Mouse (Mus musculus): Measurements from ENCODE around the gene Tspan10. TPM values are rescaled to one million over a fixed set of nuclear protein-coding genes. Genes with fewer than 3 reads are reported as not detected.

Tspan10 gene
- polyA plus RNA-seq, 1 experiment from 2014 or later = not detected

DNA sequence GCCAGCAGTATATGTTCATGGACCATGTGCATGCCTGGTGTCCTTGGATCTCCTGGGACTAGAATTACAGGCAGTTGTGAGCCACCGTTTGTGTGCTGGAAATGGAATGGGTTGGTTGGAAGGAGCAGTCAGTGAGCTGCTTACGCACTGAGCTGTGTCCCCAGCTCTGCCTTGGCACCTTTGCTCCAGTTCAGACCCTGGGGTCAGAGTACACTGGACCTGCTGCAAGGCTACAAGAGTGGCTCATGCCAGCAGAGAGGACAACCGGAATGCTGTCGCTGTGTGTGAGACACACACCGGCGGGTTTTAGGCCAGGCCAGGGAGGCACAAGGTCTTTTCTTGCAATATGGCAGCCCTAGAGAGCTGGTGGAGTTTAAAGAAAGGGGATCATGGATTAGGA is 29.6 kb downstream of the Tspan10 start:
- ATAC-seq (replicated peaks; ENCODE audit: low FRiP score, low read depth) (no peak), DNase-seq (ENCODE audit: low spot score) (no peak)
- Histone ChIP-seq H3K4me2 (ENCODE audit: low read length) (no peak overlapping the region), H3K9me3 (replicated peaks; ENCODE audit: low read length) (no peaks in the 10 kb centered on the region), H3K36me3 (ENCODE audit: insufficient read depth, low read length) (peaks cover 49% of the 10 kb centered on the region), H3K4me1 (replicated peaks; ENCODE audit: insufficient read depth, low read length) (peaks cover 7% of the 10 kb centered on the region), H3K4me3 (replicated peaks; ENCODE audit: low read depth, low read length) (no peak overlapping the region), H3K27ac (no peak overlapping the region), H3K27me3 (ENCODE audit: insufficient read depth, low read length) (no peaks in the 10 kb centered on the region), H3K9ac (ENCODE audit: low read depth, low read length) (no peak overlapping the region)
- WGBS = 95% methylated on average over 6 of the region's 6 CpGs
- no peak for TF ChIP-seq CTCF (IDR thresholded peaks at IDR 0.05; ENCODE audit: low read depth)

DNA sequence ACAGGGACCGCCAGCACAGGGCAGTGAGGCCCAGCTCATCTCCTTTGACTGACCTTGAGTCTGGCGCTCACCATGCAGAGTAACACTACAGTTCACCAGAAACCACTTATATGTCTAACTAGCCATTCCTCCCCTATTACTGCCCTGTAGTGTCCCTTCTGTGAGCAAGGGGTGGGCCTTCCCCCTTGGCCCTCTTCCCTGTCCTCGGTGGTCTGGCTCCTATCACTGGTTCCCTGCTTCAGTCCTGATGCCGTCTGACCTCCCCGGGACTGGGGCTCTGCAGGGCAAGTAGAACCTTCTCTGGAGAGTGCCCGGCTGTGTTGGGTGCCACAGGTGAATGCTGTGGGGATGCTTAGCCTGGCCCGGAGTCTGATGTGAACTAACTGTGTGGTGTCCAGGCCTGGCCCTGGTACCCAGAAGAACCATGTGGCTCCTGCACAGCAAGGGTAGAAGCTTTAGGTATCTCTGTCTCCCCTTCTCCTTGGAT is 41.0 kb downstream of the Tspan10 start:
- Histone ChIP-seq H3K4me1 (replicated peaks; ENCODE audit: insufficient read depth, low read length) (peaks cover 9% of the 10 kb centered on the region; the same call in 1 of the 2 replicates), H3K4me2 (ENCODE audit: low read length) (peak overlapping the region; percentile 88), H3K27ac (0 out of 2 replicates have a peak overlapping the region, but pooled peaks have one; percentile 83), H3K4me3 (replicated peaks; ENCODE audit: low read depth, low read length) (no peak overlapping the region), H3K9me3 (replicated peaks; ENCODE audit: low read length) (no peaks in the 10 kb centered on the region), H3K9ac (ENCODE audit: low read depth, low read length) (peak overlapping the region; percentile 89), H3K27me3 (ENCODE audit: insufficient read depth, low read length) (no peaks in the 10 kb centered on the region), H3K36me3 (ENCODE audit: insufficient read depth, low read length) (peaks cover 41% of the 10 kb centered on the region)
- 92% methylated on average over 7 of the region's 7 CpGs for WGBS
- TF ChIP-seq CTCF (IDR thresholded peaks at IDR 0.05; ENCODE audit: low read depth) = no peak
- DNase-seq (ENCODE audit: low spot score) = no peak
- no peak for ATAC-seq (replicated peaks; ENCODE audit: low FRiP score, low read depth)

DNA sequence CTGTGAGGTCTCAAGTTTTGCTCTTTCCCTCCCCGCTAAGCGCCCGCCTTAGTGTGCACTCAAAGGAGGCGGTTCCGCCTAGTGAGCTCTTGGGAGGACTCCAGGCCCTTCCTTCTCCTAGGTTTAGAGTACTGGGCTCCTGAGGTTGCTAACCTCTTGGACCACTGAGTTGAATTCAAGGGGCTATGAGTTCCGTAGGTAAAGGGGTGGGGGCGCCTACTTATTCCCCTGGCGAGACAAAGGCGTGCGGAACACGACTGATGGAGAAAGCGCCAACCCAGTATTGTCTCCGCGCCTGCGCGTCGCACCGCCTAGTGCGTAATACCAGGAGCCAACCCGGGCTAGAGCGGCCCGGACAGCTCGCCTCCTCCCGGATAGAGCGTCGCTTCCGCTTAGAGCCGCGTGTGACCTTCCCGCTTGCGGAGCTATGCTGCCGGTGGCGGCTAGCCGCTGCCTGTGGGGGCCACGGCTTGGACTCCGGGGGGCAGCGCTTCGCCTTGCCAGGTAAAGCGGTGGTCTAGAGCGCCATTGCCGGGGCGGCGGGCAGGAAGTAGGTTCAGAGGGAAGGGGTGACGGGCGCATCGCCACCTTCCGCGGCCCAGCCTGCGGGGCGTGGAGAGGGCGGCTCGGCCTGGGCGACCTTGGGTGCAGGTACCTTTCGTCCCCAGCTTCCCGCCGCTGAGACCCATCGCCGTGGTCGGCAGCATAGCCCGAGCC is 42.0 kb downstream of the Tspan10 start, which contains the start of gene Mrpl12:
Gene Mrpl12, plus strand, starts transcription at position 349 of the 717 bp plus-strand sequence.
- H3K4me1 ChIP-seq (replicated peaks; ENCODE audit: insufficient read depth, low read length) = peaks cover 9% of the 10 kb centered on the region; the same call in 1 of the 2 replicates
- H3K4me2 ChIP-seq (ENCODE audit: low read length) = peak within 1 kb of the TSS; percentile 88
- ATAC-seq (replicated peaks; ENCODE audit: low FRiP score, low read depth) (peak; percentile 87), DNase-seq (ENCODE audit: low spot score) (peak; percentile 96)
- peak within 1 kb of the TSS; percentile 89 for H3K9ac ChIP-seq (ENCODE audit: low read depth, low read length)
- peak; percentile 11; the same call in 1 of the 2 replicates for TF ChIP-seq CTCF (IDR thresholded peaks at IDR 0.05; ENCODE audit: low read depth)
- H3K27ac ChIP-seq = peak within 1 kb of the TSS; percentile 83
- WGBS = under 1% methylated on average over 60 of the region's 60 CpGs
- peaks cover 38% of the 10 kb centered on the region for H3K36me3 ChIP-seq (ENCODE audit: insufficient read depth, low read length)
- no peaks in the 10 kb centered on the region for H3K9me3 ChIP-seq (replicated peaks; ENCODE audit: low read length)
- H3K4me3 ChIP-seq (replicated peaks; ENCODE audit: low read depth, low read length) = peak within 1 kb of the TSS; percentile 97
- no peaks in the 10 kb centered on the region for H3K27me3 ChIP-seq (ENCODE audit: insufficient read depth, low read length)

DNA sequence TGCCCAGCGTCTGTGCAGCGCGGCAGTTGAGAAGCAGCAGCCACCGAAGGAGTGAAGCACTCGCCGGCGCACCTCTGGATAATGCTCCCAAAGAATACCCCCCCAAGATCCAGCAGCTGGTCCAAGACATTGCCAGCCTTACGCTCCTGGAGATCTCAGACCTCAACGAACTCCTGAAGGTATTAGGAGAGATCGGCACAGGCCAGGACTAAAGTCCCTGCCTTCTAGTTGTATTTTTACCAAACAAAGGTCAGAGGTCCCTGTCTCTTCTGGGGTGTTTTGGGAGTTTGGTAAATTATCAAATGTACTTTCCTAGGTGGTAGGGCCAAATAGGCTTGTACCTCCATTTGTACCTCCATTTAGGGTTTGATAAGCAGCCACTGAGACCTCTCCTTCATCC is 42.8 kb downstream of the Tspan10 start:
- Histone ChIP-seq H3K4me3 (replicated peaks; ENCODE audit: low read depth, low read length) (peak overlapping the region; percentile 97), H3K27ac (peak overlapping the region; percentile 83; the same call in 1 of the 2 replicates), H3K9me3 (replicated peaks; ENCODE audit: low read length) (no peaks in the 10 kb centered on the region), H3K27me3 (ENCODE audit: insufficient read depth, low read length) (no peaks in the 10 kb centered on the region), H3K9ac (ENCODE audit: low read depth, low read length) (peak overlapping the region; percentile 89), H3K4me2 (ENCODE audit: low read length) (peak overlapping the region; percentile 88), H3K4me1 (replicated peaks; ENCODE audit: insufficient read depth, low read length) (peaks cover 9% of the 10 kb centered on the region), H3K36me3 (ENCODE audit: insufficient read depth, low read length) (peaks cover 32% of the 10 kb centered on the region)
- TF ChIP-seq CTCF (IDR thresholded peaks at IDR 0.05; ENCODE audit: low read depth) = no peak
- DNase-seq (ENCODE audit: low spot score) = no peak
- WGBS = 6% methylated on average over 10 of the region's 10 CpGs
- no peak for ATAC-seq (replicated peaks; ENCODE audit: low FRiP score, low read depth)

DNA sequence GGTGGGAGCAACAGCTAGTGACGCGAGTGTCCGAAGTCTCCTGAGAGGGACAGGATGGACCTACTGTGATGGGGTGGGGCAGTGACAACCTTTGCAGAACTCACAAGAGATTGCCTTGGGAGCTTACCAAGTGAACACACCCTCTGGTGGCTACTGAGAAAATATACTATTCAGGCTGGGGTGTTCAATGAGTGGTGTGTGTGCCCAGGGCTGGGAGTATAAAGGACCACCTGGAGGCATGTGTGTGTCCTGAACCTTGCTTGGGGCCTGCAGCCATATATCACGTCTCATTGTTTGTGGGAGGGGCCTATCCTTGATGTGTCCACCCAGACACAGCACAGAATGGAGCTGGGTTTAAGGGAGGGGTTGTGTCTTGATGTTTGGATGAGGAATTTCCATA is 46.1 kb downstream of the Tspan10 start:
- H3K4me1 ChIP-seq (replicated peaks; ENCODE audit: insufficient read depth, low read length) = peaks cover 27% of the 10 kb centered on the region
- no peak; the same call in 1 of the 2 replicates for TF ChIP-seq CTCF (IDR thresholded peaks at IDR 0.05; ENCODE audit: low read depth)
- no peak overlapping the region for H3K4me3 ChIP-seq (replicated peaks; ENCODE audit: low read depth, low read length)
- H3K27ac ChIP-seq = 0 out of 2 replicates have a peak overlapping the region, but pooled peaks have one; percentile 62
- no peak overlapping the region for H3K4me2 ChIP-seq (ENCODE audit: low read length)
- ATAC-seq (replicated peaks; ENCODE audit: low FRiP score, low read depth) = no peak
- no peak overlapping the region for H3K9ac ChIP-seq (ENCODE audit: low read depth, low read length)
- H3K9me3 ChIP-seq (replicated peaks; ENCODE audit: low read length) = no peaks in the 10 kb centered on the region
- WGBS = 73% methylated on average over 4 of the region's 4 CpGs
- no peaks in the 10 kb centered on the region for H3K27me3 ChIP-seq (ENCODE audit: insufficient read depth, low read length)
- no peak for DNase-seq (ENCODE audit: low spot score)
- peaks cover 26% of the 10 kb centered on the region for H3K36me3 ChIP-seq (ENCODE audit: insufficient read depth, low read length)

DNA sequence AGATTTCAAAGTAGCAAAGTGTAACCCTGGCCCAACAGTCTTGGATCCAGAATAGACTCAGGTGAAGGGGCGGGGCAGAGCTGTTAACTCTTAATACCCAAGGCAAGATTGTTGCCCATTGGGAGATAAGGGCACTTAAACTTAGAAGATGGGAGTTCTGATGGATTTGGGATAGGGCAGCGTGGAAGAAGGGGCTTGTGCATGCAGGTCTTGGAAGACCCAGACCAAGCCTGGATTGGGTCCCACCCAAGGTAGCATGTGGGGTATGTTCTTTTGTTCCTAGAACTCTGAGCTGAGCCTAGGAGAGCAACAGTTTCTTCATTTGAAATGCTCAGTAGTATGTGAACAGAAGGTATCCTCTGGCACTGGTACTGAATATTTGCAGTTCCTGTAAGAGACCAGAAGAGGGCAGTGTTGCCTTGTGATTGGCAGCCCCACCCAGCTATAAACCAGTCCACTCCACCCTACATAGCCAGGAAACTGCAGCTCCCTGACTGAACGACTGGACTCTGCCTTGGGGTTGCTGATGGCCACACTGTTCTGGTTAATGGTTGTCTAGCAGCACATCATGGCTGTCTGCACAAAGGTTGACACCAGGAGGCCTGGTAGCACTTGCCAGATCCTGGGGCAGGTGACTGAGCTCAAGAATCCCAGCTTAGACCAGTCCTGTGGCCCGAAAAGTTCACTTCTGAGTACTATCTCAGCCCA is 46.8 kb downstream of the Tspan10 start:
- TF ChIP-seq CTCF (IDR thresholded peaks at IDR 0.05; ENCODE audit: low read depth) = peak; percentile 98
- ATAC-seq (replicated peaks; ENCODE audit: low FRiP score, low read depth) (peak; percentile 79), DNase-seq (ENCODE audit: low spot score) (peak; percentile 96)
- no peak overlapping the region for H3K4me2 ChIP-seq (ENCODE audit: low read length)
- whole genome bisulfite sequencing = 61% methylated on average over 4 of the region's 4 CpGs
- no peak overlapping the region for H3K4me3 ChIP-seq (replicated peaks; ENCODE audit: low read depth, low read length)
- no peak overlapping the region for H3K9ac ChIP-seq (ENCODE audit: low read depth, low read length)
- H3K36me3 ChIP-seq (ENCODE audit: insufficient read depth, low read length) = peaks cover 26% of the 10 kb centered on the region
- peak overlapping the region; percentile 95 for H3K27ac ChIP-seq
- no peaks in the 10 kb centered on the region for H3K9me3 ChIP-seq (replicated peaks; ENCODE audit: low read length)
- H3K27me3 ChIP-seq (ENCODE audit: insufficient read depth, low read length) = no peaks in the 10 kb centered on the region
- peaks cover 29% of the 10 kb centered on the region for H3K4me1 ChIP-seq (replicated peaks; ENCODE audit: insufficient read depth, low read length)

Measured in kidney, postnatal 0 days (tissue).